Mouse (Mus musculus) fibroblast of lung, adult 2 months (primary cell): Measurements from ENCODE around the gene Cdk2ap2.

Experiments
- DNase-seq: peaks from one replicate; pipeline ENCODE4 v3.0.0-alpha.2; 2011; ENCODE audit warnings: low read depth

Cdk2ap2 gene

DNA sequence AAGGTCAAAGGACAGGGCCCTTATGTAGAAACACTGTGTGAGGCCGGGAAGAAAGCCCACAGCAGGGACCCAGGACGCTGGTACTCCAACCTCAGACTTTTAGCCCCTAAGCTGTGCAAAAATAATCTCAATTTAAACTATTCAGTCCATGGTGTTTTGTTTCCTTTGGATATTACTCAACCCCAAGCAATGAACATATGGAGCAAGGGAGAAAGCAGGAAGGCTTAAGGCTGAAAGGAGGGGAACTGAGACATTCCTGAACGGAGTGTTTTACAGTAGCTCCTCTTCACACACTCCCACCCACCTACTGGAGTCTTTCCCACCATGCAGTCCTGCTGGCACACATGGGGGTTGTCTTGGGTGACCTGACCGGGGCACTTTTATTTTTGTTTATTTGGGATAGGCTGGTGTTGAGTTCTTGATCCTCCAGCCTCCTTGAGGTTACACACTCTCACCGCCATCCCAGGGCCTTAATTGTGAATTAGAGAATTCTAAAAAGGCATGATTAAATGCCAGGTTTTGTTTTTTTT, 2.1 kb upstream of the Cdk2ap2 start:
- DNase-seq: no peak

DNA sequence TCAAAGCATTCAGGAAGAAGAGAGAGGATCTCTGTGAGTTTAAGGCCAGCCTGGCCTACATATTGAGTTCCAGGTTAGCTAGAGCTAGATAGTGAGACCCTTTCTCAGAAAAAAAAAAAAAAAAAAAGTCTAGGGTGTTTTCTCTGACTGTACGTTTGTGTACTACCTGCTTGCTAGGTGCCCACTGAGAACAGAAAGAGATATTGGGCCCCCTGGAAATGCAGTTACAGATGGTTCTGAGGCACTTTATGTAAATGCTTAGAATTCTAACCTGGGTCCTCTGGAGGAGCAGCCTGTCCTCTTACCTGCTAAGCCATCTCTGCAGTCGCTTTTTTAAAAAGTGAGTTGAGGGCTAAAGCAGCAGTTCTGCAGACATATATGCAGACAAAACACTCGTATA, 1.2 kb upstream of the Cdk2ap2 start:
- no peak for DNase-seq

DNA sequence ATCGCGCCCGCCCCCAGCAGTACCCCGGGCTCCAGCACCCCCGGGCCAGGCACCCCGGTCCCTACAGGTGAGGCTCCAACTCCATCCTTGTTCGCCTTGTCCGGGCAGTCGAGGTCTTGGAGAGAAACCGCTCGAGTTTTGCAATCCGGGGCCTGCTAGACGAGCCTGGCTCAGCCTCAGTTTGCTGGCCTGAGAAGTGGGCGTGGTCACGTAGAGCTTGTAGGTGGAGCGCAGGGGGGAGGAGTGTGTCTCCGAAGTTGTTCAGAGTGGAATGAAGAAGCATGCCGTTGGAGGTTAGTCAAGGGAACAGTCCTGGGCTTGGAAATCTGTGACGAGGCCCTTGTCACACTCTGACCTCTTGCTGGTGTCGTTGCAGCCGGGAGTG, 451 bp downstream of the Cdk2ap2 start:
- no peak for DNase-seq

DNA sequence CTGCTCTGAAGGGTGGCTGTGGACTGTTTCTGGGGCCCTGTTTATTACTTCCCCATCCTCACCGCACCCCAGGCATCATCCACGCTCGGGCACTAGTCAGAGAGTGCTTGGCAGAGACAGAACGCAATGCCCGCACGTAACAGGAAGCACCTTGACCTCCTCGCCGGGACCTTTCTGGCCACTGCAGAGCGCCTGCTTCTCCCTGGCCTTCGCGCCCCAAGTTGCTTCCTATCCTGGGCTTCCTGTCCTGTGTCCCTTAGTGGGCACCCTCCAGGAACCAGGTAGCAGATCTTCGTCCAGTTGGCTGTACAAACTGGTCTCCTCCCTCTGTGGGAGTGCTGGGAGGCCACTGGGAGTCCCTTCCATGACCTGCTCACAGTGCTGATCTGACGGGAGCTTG, 1.4 kb downstream of the Cdk2ap2 start:
- DNase-seq: no peak

DNA sequence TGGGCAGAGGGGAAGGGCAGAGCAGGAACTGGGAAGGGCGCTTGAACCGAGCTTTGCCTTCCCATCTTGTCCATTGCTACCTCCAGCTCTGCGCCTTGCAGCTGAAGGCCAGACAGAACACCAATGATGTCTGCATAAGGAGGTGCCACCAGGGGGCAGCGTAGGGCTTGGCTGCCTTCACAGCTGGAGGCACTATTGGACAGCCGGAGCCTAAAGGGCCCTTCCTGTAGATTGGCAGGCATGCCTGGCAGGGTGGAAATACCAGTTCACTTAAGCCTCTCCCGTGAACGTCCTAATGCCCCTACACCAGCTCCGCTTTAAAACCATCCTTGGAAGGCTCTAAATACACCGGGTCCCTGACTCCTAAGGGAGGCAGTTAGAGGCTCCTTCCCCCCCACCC, 2.1 kb downstream of the Cdk2ap2 start:
- DNase-seq: peak; percentile 78

DNA sequence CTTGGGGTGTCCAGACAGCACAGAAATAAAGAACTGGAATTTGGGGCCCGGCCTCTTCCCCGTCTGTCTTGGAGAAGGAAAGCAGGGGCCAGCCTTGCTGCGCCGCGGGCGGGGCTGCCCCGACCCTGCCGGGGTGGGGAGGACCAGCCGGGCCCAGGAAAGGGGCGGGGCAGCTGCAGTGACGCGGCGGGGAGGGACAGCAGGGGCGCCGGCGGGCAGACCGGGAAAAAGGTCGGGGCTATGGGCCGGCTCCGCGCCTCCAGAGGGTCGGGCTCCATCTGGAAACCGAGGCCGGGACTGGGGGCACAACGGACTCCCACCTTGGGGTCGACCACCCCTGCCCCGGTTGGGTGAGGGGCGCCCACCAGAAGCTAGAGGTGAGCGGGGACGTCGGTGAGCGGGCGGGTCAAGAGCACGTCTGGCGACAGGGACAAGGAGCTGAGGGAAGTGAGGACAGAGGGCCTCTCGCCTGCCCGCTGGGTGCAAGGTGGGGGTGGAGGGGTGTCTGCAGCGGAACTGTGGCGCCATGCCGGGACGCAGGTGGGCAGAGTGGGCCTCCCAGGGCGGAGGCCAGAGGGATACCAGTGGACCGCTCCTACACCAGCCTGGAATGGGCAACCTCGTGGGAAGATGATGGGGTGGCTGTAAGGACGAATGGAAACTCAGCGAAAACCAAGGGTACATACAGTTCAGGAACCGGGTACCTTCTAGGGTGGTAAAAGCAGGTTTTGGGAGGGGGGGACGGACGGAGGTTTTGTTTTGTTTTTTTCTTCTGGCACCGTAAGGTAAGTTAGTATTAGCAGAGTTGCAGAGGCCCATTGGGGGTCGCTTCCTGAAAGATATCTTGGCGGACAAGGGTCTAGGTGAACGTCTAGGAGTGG, 3.1 kb downstream of the Cdk2ap2 start, which contains the start of gene Pitpnm1:
Gene Pitpnm1 (plus strand): TSS at position 162 of the 881 bp plus-strand sequence.
- no peak for DNase-seq

DNA sequence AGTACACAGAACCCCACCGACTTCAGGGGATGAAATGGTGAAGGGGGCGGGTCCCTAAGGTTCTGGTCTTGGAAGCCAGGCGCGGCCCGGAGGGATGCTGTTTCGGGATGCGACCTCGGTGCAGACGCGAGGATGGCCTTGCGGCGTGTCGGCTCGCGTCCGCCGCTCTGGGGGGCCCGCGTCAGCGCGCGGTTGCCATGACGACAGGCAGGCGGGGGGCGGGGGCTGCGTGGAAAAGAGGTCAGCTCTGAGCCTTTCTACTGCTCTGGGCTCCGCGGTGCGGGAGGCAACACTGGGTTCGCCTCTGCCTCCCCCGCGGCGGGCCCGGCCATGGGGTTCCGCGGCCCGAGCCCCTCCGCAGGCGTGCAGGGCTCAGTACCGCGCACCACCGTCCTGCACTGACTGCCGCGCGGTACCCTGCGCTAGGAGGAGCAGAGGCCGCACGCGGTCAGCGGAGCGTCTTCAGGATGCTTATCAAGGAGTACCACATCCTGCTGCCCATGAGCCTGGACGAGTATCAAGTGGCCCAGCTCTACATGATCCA, 3.8 kb downstream of the Cdk2ap2 start:
- DNase-seq: no peak

DNA sequence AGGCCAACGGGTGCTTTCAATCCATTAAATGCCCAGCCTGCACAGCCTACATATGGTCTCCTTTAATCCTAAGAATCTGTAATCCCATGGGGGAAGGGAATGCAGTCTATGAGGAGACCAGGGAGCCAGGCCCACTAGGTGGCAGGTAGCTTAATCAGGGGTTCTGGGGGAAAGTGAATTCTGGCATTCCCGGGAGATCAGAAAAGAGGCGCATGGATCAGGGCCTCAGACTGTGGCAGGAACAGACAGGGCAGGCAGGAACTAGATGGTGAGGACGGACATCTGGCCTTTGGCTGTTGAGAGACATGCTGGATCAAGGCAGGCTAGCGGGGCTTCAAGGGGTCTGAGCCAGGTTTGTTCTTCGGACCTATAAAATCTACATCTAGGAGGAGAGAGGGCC, 4.5 kb downstream of the Cdk2ap2 start:
- no peak for DNase-seq

DNA sequence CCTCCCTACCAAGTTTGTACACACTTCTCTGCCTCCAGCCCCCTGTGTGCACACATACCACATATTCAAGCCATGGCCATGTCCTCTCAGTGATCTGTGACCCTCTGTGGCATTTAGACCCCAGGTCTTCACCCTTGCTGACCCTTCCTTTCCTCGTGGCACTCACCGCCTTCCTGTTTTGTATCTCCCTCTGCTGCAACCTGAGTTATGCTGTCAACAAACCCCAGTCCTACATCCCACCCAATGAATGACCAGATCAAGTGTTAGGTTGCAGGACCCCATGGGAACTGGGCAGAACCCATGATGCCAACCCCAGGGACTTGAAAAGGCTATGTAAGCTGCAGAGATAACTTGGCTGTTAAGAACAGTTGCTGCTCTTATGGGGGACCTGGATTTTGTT, 5.1 kb downstream of the Cdk2ap2 start:
- DNase-seq: no peak

DNA sequence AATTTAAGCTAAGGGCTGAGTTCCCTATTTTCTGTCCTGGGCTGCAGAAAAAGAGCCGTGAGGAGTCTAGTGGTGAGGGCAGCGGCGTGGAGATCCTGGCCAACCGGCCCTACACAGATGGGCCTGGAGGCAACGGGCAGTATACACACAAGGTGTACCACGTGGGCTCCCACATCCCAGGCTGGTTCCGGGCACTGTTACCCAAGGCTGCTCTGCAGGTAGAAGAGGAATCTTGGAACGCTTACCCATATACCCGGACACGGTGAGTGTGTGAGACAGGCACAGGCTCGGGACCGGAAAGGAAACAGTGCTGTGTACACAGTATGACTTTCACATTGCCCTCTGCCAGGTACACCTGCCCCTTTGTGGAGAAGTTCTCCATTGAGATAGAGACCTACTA, 5.6 kb downstream of the Cdk2ap2 start:
- no peak for DNase-seq

DNA sequence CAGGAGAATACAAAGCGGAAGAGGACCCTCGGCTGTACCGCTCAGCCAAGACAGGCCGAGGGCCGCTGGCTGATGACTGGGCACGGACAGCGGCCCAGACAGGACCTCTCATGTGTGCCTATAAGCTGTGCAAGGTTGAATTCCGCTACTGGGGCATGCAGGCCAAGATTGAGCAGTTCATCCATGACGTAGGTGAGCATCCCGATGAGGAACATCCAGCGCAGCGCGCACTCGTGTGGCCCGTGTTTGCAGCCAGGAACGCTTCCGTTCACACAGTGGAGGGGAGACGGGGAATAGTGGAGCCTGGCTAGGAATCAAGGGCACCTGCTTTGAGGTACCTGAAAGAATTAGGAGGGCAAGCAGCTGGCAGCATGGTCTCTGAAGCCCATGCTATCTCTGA, 6.3 kb downstream of the Cdk2ap2 start:
- DNase-seq: no peak

DNA sequence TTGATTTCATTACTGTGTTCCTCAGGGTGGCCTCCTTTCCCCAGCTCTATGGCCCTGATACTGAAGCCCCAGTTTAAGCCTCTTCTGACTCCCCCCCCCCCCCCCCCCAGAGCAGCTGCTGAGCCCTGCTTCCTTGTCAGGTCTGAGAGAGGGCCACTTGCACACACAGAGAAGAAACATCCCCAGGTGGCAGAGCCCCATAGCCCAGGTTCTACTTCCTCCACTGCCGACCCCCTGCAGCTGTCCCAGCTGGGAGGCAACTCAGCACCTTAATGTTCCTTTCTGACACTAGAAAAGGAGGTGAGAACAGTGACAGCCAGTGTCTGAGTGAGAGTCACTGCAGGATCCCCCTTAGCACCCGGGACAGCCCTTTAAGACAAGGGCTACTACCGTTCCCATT, 6.8 kb downstream of the Cdk2ap2 start:
- no peak for DNase-seq

DNA sequence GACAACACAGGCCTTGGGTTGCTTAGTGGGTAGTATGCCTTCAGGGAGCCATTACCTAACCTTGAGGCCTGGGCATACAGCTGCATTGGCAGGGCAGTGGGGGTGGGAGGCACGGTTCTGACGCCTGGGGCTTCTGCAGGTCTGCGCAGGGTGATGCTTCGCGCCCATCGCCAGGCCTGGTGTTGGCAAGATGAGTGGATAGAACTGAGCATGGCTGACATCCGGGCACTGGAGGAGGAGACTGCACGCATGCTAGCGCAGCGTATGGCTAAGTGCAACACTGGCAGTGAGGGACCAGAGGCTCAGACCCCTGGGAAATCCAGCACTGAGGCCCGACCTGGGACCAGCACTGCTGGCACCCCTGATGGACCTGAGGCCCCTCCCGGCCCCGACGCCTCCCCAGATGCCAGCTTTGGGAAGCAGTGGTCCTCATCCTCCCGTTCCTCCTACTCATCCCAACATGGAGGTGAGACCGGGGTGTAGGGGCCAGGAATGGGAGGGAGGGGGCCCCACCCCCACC, 7.8 kb downstream of the Cdk2ap2 start:
- no peak for DNase-seq

DNA sequence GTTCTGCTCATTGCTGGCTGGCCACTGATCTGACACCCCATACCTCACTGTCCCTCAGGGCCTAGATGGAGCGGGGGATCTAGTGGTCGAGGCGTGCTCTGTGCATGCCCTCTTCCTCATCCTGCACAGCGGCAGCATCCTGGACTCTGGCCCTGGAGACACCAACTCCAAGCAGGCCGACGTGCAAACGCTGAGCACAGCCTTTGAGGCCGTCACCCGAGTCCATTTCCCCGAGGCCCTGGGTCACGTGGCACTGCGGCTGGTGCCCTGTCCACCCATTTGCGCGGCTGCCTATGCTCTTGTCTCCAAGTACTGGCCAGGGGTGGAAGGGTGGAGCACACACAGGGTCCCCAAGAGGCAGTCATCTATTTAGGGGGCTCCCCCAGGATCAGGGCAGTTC, 9.7 kb downstream of the Cdk2ap2 start:
- no peak for DNase-seq

DNA sequence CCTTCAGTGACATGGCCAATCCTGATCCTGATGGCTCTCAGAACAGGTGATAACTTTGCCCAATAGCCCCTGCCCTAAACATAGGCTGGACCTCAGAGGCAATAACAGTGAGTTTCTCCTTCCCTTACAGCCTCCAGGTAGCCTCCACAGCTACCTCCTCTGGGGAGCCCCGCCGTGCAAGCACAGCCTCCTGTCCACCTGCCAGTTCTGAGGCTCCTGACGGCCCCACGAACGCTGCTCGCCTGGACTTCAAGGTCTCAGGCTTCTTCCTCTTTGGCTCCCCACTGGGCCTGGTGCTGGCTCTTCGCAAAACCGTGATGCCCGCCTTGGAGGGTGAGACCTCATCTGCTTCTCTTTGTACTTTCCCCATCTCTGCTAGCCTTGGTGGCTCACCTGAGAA, 11.6 kb downstream of the Cdk2ap2 start:
- DNase-seq: no peak

DNA sequence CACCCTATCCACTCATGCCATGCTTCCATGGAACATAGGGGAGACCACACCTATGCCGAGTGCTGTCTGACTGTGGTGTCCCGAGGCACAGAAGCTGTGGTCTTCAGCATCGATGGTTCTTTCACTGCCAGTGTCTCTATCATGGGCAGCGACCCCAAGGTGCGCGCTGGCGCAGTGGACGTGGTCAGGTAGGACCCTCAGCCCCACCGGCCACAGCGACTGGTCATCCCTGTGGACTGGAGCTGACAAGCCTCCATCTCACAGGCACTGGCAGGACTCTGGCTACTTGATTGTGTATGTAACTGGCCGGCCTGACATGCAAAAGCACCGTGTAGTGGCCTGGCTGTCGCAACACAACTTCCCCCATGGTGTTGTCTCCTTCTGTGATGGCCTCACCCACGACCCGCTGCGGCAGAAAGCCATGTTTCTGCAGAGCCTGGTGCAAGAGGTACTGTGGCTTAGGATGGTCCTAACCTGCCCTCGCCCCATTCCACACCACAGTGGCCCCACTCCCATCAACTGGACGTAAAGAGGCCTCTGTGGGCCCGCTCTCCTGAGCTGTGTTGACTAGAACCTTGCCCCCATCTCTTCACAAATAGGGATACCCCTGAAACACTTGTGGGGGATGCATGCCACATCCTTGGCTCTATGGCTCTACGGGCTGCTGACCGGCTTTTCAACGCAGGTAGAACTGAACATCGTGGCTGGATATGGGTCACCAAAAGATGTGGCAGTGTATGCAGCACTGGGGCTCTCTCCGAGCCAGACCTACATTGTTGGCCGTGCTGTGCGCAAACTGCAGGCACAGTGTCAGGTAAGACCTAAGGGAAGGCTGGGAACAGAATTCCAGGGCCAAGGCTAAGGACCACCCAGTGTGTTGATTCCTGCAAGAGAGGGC, 15.3 kb downstream of the Cdk2ap2 start:
- DNase-seq: no peak

DNA sequence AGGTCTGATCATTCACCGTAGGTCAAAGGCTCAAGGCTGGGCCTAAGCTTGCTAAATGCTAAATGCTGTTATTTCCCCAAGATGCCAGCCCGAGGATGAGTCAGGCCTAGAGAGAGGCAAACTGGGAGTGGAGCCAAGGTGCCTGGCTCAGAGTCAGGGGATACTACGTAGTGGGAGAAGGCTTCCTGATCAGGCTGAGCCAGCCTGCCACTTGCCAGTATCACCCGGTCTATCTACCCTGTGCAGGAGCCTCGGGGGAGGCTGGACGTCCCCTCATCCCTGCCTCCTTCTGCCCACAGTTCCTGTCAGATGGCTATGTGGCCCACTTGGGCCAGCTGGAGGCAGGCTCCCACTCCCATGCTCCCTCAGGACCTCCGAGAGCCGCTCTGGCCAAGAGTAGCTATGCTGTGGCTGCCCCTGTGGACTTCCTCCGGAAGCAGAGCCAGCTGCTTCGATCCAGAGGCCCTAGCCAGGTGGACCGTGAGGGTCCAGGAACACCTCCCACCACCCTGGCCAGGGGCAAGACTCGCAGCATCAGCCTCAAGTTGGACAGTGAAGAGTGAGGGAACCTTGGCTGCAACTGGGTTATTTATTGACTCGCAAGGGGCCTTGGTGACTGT, 16.3 kb downstream of the Cdk2ap2 start:
- peak; percentile 92 for DNase-seq

DNA sequence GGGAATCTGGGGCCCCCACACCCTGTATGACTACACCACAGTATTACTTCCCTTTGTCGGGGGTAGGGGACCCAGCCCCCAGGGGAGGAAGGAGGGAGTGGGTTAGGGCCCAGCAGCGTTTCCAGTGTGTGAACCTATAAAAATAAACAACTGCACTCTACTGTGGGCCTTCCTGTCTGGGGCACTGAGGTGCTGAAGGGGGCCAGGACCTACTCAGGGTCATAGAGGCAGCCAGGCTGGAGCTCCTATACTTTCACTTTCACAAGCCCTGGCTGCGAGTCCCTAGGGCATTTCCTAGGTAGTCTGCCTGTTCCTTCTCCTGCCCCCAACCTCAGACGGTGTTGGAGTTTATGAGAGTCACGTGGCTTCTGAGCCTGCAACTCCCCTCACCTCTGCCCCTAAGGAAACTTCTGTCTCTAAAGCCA, 16.8 kb downstream of the Cdk2ap2 start:
- DNase-seq: no peak

DNA sequence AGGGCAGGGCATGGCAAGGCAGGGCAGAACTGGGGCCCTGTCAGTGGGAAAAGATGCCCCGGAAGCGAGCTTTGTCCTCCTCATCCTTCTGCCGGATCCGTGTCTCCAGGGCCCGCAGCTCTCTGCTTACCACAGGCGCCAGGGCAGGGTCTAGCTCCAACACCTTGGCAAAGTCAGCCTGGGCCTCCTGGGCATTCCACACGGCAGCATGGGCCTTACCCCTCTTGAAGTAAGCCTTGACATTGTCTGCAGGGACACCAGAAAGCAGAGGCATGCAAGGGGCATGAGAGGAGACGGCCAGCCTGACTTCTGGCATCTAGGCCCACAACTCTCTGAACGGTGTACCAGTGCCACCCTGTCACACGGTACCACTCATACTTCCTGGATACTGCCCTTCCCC, 17.6 kb downstream of the Cdk2ap2 start:
- no peak for DNase-seq

DNA sequence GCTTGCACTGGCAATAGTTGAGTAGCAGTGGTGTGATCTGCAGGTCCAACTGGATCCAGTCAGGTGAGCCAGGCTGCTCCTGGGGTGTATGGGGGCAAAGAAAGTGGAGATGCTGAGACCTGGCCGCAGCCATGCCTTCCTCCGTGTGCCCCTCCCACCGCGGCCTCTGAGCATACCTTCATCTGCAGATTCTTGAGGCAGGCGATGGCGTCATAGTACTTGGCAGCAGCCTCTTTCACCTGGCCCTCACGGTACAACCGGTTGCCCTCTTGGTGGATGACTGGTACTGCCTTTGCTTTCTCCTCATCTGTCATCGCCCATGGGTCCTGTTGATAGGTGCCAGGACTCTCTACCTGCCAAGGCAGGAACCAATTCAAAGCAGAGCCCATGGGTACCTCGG, 18.2 kb downstream of the Cdk2ap2 start:
- no peak for DNase-seq

DNA sequence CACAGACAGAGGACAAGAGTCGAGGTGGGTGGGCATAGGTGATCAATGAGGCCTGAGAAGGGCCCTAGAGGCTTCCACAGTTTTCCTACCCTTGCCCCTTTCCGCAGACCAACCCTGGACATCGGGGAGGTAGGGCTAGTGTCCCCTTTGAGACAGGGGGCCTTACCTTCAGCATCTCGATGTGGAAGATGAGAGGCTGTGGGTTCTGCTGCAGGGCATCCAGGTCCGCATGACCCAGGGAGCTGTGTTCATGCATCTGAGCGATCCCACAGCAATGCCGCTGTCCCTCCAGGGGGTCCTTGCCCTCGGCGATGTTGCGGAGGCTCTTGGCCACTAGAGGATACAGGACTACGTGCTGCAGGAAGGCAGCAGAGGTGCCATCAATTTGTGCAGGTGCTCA, 18.8 kb downstream of the Cdk2ap2 start:
- no peak for DNase-seq

DNA sequence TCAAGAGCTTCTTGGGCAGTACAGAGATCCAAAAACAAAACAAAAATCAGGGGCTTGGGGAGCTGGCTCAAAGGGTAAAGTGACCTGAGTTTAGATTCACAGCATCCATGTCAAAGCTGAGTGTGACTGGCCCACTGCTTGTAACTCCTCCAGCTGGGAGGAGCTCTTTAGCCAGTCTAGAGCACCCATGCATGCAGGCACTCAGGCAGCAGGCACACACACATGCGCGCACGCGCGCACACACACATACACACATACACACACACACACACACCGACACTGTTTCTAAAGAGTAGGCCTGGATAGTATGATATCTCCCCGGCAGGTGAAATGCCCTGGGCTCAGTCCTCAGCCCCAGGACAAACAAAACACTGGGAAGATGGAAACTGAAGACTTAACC, 20.0 kb downstream of the Cdk2ap2 start:
- DNase-seq: no peak
